Mouse (Mus musculus): Measurements from ENCODE around the gene Wnt10b. TPM values are rescaled to one million over a fixed set of nuclear protein-coding genes. Genes with fewer than 3 reads are reported as not detected.
A peak's percentile ranks its signal among the peaks of the same experiment; 100 is the strongest.

Wnt10b gene
- polyA plus RNA-seq, 1 experiment from 2014 or later: 0.95 TPM

DNA sequence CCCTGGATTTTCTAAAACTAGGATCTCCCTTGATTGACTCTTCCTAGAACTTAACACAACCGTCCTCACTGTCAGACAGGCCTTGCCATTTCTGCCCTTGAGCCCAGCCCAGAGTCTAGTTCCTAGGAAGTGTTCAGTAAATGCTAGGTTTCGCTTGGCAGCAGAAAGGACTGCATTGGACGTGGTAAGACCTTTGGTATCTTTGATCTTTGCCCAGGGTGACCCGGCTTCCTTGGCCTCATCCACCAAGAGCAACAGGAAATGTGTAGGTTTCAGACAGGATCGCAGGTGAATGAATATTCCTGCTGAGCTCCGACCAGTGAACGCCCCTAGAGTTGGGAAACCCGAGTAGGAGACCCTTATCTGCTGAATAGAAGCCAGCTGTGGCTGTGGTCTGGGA is 25.0 kb upstream of the Wnt10b start:
- no peak for ATAC-seq (ENCODE audit: insufficient read depth, low FRiP score, low TSS enrichment)
- Histone ChIP-seq H3K9me3 (ENCODE audit: control insufficient read depth, low read length) (no peaks in the 10 kb centered on the region), H3K4me3 (ENCODE audit: low read depth, low read length) (no peak overlapping the region), H3K27me3 (ENCODE audit: control insufficient read depth, insufficient read depth, low read length) (peaks cover 94% of the 10 kb centered on the region), H3K4me1 (ENCODE audit: control insufficient read depth, insufficient read depth, low read length) (peaks cover 37% of the 10 kb centered on the region), H3K9ac (ENCODE audit: low read length) (no peak overlapping the region), H3K27ac (ENCODE audit: low read depth, low read length) (no peak overlapping the region), H3K4me2 (ENCODE audit: low read depth) (no peak overlapping the region), H3K36me3 (ENCODE audit: control insufficient read depth, insufficient read depth, low read length) (no peaks in the 10 kb centered on the region)
- 5% methylated on average over 8 of the region's 8 CpGs for WGBS
- peak; percentile 10 for DNase-seq (ENCODE audit: low spot score)

DNA sequence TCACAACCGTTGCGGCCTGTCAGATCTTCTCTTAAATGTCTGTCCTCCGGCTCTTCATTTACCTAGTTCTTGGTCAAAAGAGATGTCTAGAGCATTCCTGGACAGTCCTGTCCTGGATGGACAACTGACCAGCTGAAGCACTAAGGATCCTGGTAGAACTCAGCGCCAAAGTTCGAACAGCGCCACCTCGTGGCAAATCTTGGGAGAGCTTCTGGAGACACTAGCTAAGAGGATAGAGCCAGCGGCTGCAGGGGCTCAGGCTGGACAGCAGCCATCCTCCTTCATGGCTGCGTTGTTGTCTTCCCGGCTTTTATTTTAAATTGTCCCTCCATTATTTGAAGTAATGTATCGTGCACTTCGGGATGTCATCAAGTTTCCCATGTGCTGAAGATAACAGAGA is 21.4 kb upstream of the Wnt10b start:
- ATAC-seq (ENCODE audit: insufficient read depth, low FRiP score, low TSS enrichment): no peak
- Histone ChIP-seq H3K4me2 (ENCODE audit: low read depth) (no peak overlapping the region), H3K9me3 (ENCODE audit: control insufficient read depth, low read length) (no peaks in the 10 kb centered on the region), H3K36me3 (ENCODE audit: control insufficient read depth, insufficient read depth, low read length) (no peaks in the 10 kb centered on the region), H3K27ac (ENCODE audit: low read depth, low read length) (no peak overlapping the region), H3K4me3 (ENCODE audit: low read depth, low read length) (no peak overlapping the region), H3K4me1 (ENCODE audit: control insufficient read depth, insufficient read depth, low read length) (peaks cover 26% of the 10 kb centered on the region), H3K27me3 (ENCODE audit: control insufficient read depth, insufficient read depth, low read length) (peaks cover 92% of the 10 kb centered on the region), H3K9ac (ENCODE audit: low read length) (no peak overlapping the region)
- DNase-seq (ENCODE audit: low spot score): peak; percentile 90
- WGBS: 9% methylated on average over 12 of the region's 12 CpGs

DNA sequence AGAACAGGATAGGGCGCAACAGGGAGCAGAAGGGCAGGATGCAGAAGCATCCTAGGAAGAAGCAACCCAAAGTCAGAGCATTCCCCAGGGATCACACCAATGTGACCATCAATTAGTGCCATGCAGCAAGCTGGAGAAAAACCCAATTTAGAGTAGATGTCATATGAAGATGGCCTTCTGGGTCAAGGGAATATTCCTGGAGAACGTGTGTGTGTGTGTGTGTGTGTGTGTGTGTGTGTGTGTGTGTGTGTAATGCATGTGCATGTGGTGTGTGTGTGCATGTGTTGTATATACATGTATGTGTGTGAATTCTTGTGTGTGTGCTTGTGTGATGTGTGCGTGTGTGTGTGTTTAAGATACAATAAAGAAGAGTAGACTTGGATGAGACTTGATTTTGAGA is 21.0 kb upstream of the Wnt10b start:
- DNase-seq (ENCODE audit: low spot score) (no peak), ATAC-seq (ENCODE audit: insufficient read depth, low FRiP score, low TSS enrichment) (no peak)
- Histone ChIP-seq H3K9ac (ENCODE audit: low read length) (no peak overlapping the region), H3K4me3 (ENCODE audit: low read depth, low read length) (no peak overlapping the region), H3K4me1 (ENCODE audit: control insufficient read depth, insufficient read depth, low read length) (peaks cover 21% of the 10 kb centered on the region), H3K36me3 (ENCODE audit: control insufficient read depth, insufficient read depth, low read length) (no peaks in the 10 kb centered on the region), H3K27ac (ENCODE audit: low read depth, low read length) (no peak overlapping the region), H3K27me3 (ENCODE audit: control insufficient read depth, insufficient read depth, low read length) (peaks cover 93% of the 10 kb centered on the region), H3K4me2 (ENCODE audit: low read depth) (no peak overlapping the region), H3K9me3 (ENCODE audit: control insufficient read depth, low read length) (no peaks in the 10 kb centered on the region)
- 42% methylated on average over 3 of the region's 3 CpGs for WGBS

DNA sequence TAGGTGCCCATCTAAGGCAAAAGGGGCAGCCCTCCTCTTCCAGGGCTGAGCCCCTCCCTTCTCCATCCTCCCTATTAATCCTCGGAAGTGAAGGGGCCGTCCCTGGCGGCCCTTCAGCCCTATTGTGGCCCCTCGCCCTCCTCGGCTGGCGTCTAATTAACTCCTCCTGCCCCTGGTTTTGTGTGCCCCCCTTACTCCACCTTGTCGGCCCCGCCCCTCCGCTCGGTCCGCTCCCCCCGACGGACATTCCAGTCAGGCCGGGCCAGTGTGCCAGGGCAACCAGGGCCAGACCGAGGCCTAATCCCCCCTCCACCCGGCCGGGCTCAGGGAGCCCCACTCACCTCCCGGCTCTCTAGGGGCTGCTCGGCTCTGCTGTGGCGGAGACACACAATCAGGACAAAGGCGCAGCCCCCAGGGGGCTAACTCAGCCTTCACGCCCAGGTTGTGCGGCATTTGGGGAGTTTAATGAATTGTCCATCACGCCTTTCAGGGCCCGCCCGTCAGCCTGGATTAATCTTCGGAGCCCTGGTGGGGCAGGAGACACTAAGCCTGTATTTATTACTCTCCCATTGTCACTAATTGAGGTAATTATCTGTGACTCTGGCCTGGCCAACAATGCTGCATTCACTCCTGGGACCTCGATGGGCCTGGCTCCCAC is 20.0 kb upstream of the Wnt10b start:
- Histone ChIP-seq H3K27ac (ENCODE audit: low read depth, low read length) (0 out of 2 replicates have a peak overlapping the region, but pooled peaks have one; percentile 44), H3K4me2 (ENCODE audit: low read depth) (peak overlapping the region; percentile 19; the same call in 1 of the 2 replicates), H3K36me3 (ENCODE audit: control insufficient read depth, insufficient read depth, low read length) (no peaks in the 10 kb centered on the region)

DNA sequence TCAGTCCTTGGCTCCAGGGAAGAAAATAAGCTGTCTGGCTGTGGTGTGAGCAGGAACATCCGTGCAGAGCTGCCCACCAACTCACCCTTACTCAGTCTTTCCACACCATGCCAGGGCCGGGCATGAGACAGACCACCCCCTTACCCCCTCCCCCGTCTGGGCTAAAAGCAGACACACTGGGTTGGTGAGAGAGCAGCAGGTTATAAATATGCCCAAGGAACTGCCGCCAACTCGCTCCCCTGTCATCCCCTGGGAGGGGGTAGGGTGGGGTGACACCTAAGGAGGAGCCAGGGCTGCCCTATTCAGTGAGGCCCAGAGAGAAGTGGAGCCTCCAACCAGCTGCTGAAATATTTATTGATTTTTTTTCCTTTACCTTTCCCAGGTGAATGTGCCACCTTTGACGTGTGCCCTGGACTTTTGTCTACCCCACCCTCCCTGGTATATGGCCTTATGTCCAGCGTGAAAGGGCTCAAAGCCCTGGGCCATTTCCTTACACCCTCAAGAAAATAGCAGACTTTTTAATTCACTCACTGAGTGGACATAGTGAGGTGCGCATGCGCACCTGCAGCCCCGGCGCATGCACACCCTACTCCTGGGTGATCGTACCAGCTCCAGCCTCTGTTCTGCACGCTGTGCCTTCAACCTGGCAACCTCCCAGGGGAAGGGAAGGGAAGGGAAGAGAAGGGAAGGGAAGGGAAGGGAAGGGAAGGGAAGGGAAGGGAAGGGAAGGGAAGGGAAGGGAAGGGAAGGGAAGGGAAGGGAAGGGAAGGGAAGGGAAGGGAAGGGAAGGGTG is 19.0 kb upstream of the Wnt10b start:
- ATAC-seq (ENCODE audit: insufficient read depth, low FRiP score, low TSS enrichment) (no peak), DNase-seq (ENCODE audit: low spot score) (peak; percentile 57)
- no peak overlapping the region for H3K4me3 ChIP-seq (ENCODE audit: low read depth, low read length)
- peaks cover 29% of the 10 kb centered on the region for H3K4me1 ChIP-seq (ENCODE audit: control insufficient read depth, insufficient read depth, low read length)
- H3K9ac ChIP-seq (ENCODE audit: low read length): peak overlapping the region; percentile 18; the same call in 1 of the 2 replicates
- peaks cover 93% of the 10 kb centered on the region for H3K27me3 ChIP-seq (ENCODE audit: control insufficient read depth, insufficient read depth, low read length)
- H3K27ac ChIP-seq (ENCODE audit: low read depth, low read length): no peak overlapping the region
- no peaks in the 10 kb centered on the region for H3K36me3 ChIP-seq (ENCODE audit: control insufficient read depth, insufficient read depth, low read length)
- WGBS: 4% methylated on average over 12 of the region's 13 CpGs
- no peak overlapping the region; the same call in 1 of the 2 replicates for H3K4me2 ChIP-seq (ENCODE audit: low read depth)
- H3K9me3 ChIP-seq (ENCODE audit: control insufficient read depth, low read length): no peaks in the 10 kb centered on the region

More for the DNA sequence above, 20.0 kb upstream of the Wnt10b start:
- peak; percentile 96 for ATAC-seq (ENCODE audit: insufficient read depth, low FRiP score, low TSS enrichment)
- H3K4me3 ChIP-seq (ENCODE audit: low read depth, low read length): no peak overlapping the region
- H3K4me1 ChIP-seq (ENCODE audit: control insufficient read depth, insufficient read depth, low read length): peaks cover 26% of the 10 kb centered on the region
- DNase-seq (ENCODE audit: low spot score): peak; percentile 94
- H3K27me3 ChIP-seq (ENCODE audit: control insufficient read depth, insufficient read depth, low read length): peaks cover 93% of the 10 kb centered on the region
- H3K9me3 ChIP-seq (ENCODE audit: control insufficient read depth, low read length): no peaks in the 10 kb centered on the region
- H3K9ac ChIP-seq (ENCODE audit: low read length): no peak overlapping the region
- WGBS: 2% methylated on average over 28 of the region's 28 CpGs

DNA sequence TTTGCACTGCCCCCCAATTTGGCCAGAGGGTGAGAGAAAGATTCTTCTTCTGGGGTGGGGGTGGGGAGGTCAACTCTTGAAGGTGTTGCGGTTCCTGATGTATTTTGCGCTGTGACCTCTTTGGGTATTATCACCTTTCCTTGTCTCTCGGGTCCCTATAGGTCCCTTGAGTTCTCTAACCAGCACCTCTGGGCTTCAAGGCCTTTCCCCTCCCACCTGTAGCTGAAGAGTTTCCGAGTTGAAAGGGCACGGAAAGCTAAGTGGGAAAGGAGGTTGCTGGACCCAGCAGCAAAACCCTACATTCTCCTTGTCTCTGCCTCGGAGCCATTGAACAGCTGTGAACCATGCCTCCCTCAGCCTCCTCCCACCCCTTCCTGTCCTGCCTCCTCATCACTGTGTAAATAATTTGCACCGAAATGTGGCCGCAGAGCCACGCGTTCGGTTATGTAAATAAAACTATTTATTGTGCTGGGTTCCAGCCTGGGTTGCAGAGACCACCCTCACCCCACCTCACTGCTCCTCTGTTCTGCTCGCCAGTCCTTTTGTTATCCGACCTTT is 15.3 kb upstream of the Wnt10b start:
- peak overlapping the region; percentile 23 for H3K4me3 ChIP-seq (ENCODE audit: low read depth, low read length)
- peaks cover 30% of the 10 kb centered on the region for H3K4me1 ChIP-seq (ENCODE audit: control insufficient read depth, insufficient read depth, low read length)
- H3K27me3 ChIP-seq (ENCODE audit: control insufficient read depth, insufficient read depth, low read length): peaks cover 96% of the 10 kb centered on the region
- no peaks in the 10 kb centered on the region for H3K9me3 ChIP-seq (ENCODE audit: control insufficient read depth, low read length)
- H3K27ac ChIP-seq (ENCODE audit: low read depth, low read length): no peak overlapping the region
- H3K36me3 ChIP-seq (ENCODE audit: control insufficient read depth, insufficient read depth, low read length): no peaks in the 10 kb centered on the region; the same call in 1 of the 2 replicates
- ATAC-seq (ENCODE audit: insufficient read depth, low FRiP score, low TSS enrichment) (no peak), DNase-seq (ENCODE audit: low spot score) (peak; percentile 28)
- H3K4me2 ChIP-seq (ENCODE audit: low read depth): peak overlapping the region; percentile 31
- no peak overlapping the region for H3K9ac ChIP-seq (ENCODE audit: low read length)
- WGBS: 4% methylated on average over 13 of the region's 13 CpGs

DNA sequence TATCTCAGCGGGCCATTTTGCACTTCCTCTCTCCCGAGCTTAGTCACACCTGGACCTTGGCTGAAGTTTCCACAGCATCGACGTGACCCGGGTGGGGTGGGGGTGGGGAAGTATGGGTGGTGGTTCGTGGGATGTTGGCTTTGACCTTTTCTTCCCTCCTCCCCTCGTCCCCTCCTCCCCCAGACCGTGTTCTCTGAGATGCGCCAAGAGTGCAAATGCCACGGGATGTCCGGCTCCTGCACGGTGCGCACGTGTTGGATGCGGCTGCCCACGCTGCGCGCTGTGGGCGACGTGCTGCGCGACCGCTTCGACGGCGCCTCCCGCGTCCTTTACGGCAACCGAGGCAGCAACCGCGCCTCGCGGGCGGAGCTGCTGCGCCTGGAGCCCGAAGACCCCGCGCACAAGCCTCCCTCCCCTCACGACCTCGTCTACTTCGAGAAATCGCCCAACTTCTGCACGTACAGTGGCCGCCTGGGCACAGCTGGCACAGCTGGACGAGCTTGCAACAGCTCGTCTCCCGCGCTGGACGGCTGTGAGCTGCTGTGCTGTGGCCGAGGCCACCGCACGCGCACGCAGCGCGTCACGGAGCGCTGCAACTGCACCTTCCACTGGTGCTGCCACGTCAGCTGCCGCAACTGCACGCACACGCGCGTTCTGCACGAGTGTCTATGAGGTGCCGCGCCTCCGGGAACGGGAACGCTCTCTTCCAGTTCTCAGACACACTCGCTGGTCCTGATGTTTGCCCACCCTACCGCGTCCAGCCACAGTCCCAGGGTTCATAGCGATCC is 14.5 kb upstream of the Wnt10b start:
- H3K9ac ChIP-seq (ENCODE audit: low read length): 0 out of 2 replicates have a peak overlapping the region, but pooled peaks have one; percentile 4
- ATAC-seq (ENCODE audit: insufficient read depth, low FRiP score, low TSS enrichment): no peak

DNA sequence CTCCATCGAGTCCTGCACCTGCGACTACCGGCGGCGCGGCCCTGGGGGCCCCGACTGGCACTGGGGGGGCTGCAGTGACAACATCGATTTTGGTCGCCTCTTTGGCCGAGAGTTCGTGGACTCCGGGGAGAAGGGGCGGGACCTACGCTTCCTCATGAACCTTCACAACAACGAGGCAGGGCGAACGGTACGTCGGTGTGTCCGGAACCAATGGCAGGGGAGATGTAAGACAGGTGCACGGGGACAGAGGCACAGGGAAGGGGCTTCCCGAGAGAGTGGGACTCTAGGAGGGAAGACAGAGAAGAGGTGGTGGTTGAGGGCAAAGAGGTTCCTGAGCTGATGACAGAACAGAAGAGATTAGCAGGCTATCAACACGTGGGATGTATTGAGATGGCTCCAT is 13.8 kb upstream of the Wnt10b start:
- H3K4me2 ChIP-seq (ENCODE audit: low read depth): peak overlapping the region; percentile 25; the same call in 1 of the 2 replicates
- H3K9ac ChIP-seq (ENCODE audit: low read length): no peak overlapping the region; the same call in 1 of the 2 replicates
- H3K27me3 ChIP-seq (ENCODE audit: control insufficient read depth, insufficient read depth, low read length): peaks cover 94% of the 10 kb centered on the region
- H3K36me3 ChIP-seq (ENCODE audit: control insufficient read depth, insufficient read depth, low read length): no peaks in the 10 kb centered on the region; the same call in 1 of the 2 replicates
- H3K9me3 ChIP-seq (ENCODE audit: control insufficient read depth, low read length): no peaks in the 10 kb centered on the region
- H3K4me1 ChIP-seq (ENCODE audit: control insufficient read depth, insufficient read depth, low read length): peaks cover 25% of the 10 kb centered on the region
- peak; percentile 13 for DNase-seq (ENCODE audit: low spot score)
- no peak for ATAC-seq (ENCODE audit: insufficient read depth, low FRiP score, low TSS enrichment)
- under 1% methylated on average over 23 of the region's 23 CpGs for WGBS
- no peak overlapping the region for H3K27ac ChIP-seq (ENCODE audit: low read depth, low read length)
- H3K4me3 ChIP-seq (ENCODE audit: low read depth, low read length): peak overlapping the region; percentile 27

More for the DNA sequence above, 14.5 kb upstream of the Wnt10b start:
- whole genome bisulfite sequencing: 1% methylated on average over 74 of the region's 75 CpGs
- Histone ChIP-seq H3K4me2 (ENCODE audit: low read depth) (peak overlapping the region; percentile 31), H3K27me3 (ENCODE audit: control insufficient read depth, insufficient read depth, low read length) (peaks cover 96% of the 10 kb centered on the region), H3K4me3 (ENCODE audit: low read depth, low read length) (peak overlapping the region; percentile 23), H3K36me3 (ENCODE audit: control insufficient read depth, insufficient read depth, low read length) (no peaks in the 10 kb centered on the region; the same call in 1 of the 2 replicates), H3K9me3 (ENCODE audit: control insufficient read depth, low read length) (no peaks in the 10 kb centered on the region), H3K27ac (ENCODE audit: low read depth, low read length) (no peak overlapping the region), H3K4me1 (ENCODE audit: control insufficient read depth, insufficient read depth, low read length) (peaks cover 30% of the 10 kb centered on the region)
- DNase-seq (ENCODE audit: low spot score): peak; percentile 35
